Mouse (Mus musculus): ENCODE data around the gene Olfr1090. TPM values are rescaled to one million over a fixed set of nuclear protein-coding genes. Genes with fewer than 3 reads are reported as not detected.

Olfr1090 gene
- not detected for polyA plus RNA-seq (2012; fragmentation: generic; extraction: Trizol)

GRCm38 (mm10) chr2:86758893-86759292 lies at the start of gene Olfr1090:
Olfr1090 (minus strand) TSS chr2:86758993.
- Histone ChIP-seq H3K4me3 (no peak within 1 kb of the TSS), H3ac (ENCODE audit: control insufficient read depth, insufficient read length) (no peak within 1 kb of the TSS), H3K79me2 (ENCODE audit: control insufficient read depth, insufficient read depth) (no peaks in the 10 kb centered on the region), H3K27me3 (ENCODE audit: control insufficient read depth, insufficient read depth, insufficient read length) (no peaks in the 10 kb centered on the region), H3K4me2 (ENCODE audit: low read depth) (no peak within 1 kb of the TSS), H3K36me3 (ENCODE audit: control insufficient read depth, insufficient read depth) (no peaks in the 10 kb centered on the region)
- TF ChIP-seq POLR2AphosphoS2 (IDR thresholded peaks at IDR 0.05; ENCODE audit: insufficient read length, low read depth) (no peak), MYOD1 (IDR thresholded peaks at IDR 0.05; ENCODE audit: control insufficient read depth in 1 of 3, insufficient read length in 2 of 3, low read depth in 2 of 3) (no peak), MAX (IDR thresholded peaks at IDR 0.05; ENCODE audit: low read depth) (no peak), USF1 (IDR thresholded peaks at IDR 0.05; ENCODE audit: low read depth) (no peak), POLR2A (IDR thresholded peaks at IDR 0.05; ENCODE audit: insufficient read length, low read depth) (no peak), TCF3 (IDR thresholded peaks at IDR 0.05; ENCODE audit: insufficient read length, low read depth) (no peak), E2F4 (IDR thresholded peaks at IDR 0.05; ENCODE audit: insufficient read depth) (no peak), MYOG (IDR thresholded peaks at IDR 0.05; ENCODE audit: control insufficient read depth in 1 of 3, insufficient read depth in 1 of 3, insufficient read length in 2 of 3, low read depth in 2 of 3) (no peak), REST (IDR thresholded peaks at IDR 0.05; ENCODE audit: insufficient read depth, insufficient read length) (no peak), SRF (IDR thresholded peaks at IDR 0.05; ENCODE audit: control insufficient read depth, insufficient read length, low read depth) (no peak), CEBPB (IDR thresholded peaks at IDR 0.05; ENCODE audit: insufficient read depth, poor library complexity, severe bottlenecking) (no peak)

DNA sequence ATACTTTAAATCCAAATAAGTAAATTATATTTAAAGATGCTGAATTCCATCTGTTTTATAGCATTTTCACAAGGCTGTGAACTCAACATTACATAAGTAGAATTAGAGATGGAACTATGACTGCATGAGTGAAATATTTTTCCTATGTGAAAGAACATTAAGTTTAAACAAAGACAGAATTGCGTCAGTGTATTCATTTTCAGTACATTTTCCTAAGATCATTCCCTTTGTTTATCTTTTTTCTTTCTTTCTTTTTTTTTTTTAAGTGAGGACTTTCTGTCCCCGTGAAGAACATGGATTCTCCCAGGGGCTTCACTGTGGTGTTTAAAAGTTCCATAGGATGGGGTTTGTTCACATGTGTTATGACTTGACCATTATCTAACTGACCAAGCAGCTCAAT lies 23.4 kb upstream of the Olfr1090 start, which contains the start of gene Olfr1093:
Gene Olfr1093, plus strand, starts transcription at position 301 of the 400 bp plus-strand sequence.
- Histone ChIP-seq H3K4me2 (ENCODE audit: low read depth) (no peak within 1 kb of the TSS), H3K27me3 (ENCODE audit: control insufficient read depth, insufficient read depth, insufficient read length) (no peaks in the 10 kb centered on the region), H3K36me3 (ENCODE audit: control insufficient read depth, insufficient read depth) (no peaks in the 10 kb centered on the region), H3ac (ENCODE audit: control insufficient read depth, insufficient read length) (no peak within 1 kb of the TSS), H3K4me3 (no peak within 1 kb of the TSS), H3K79me2 (ENCODE audit: control insufficient read depth, insufficient read depth) (no peaks in the 10 kb centered on the region)
- TF ChIP-seq TCF12 (IDR thresholded peaks at IDR 0.05; ENCODE audit: insufficient read depth, poor library complexity, severe bottlenecking) (no peak), CEBPB (IDR thresholded peaks at IDR 0.05; ENCODE audit: insufficient read depth, poor library complexity, severe bottlenecking) (no peak), SRF (IDR thresholded peaks at IDR 0.05; ENCODE audit: control insufficient read depth, insufficient read length, low read depth) (no peak), POLR2AphosphoS2 (IDR thresholded peaks at IDR 0.05; ENCODE audit: insufficient read length, low read depth) (no peak), USF1 (IDR thresholded peaks at IDR 0.05; ENCODE audit: low read depth) (no peak), E2F4 (IDR thresholded peaks at IDR 0.05; ENCODE audit: insufficient read depth) (no peak), TCF3 (IDR thresholded peaks at IDR 0.05; ENCODE audit: insufficient read length, low read depth) (no peak), POLR2A (IDR thresholded peaks at IDR 0.05; ENCODE audit: insufficient read length, low read depth) (no peak), MYOD1 (IDR thresholded peaks at IDR 0.05; ENCODE audit: control insufficient read depth in 1 of 3, insufficient read length in 2 of 3, low read depth in 2 of 3) (no peak), MAX (IDR thresholded peaks at IDR 0.05; ENCODE audit: low read depth) (no peak)

DNA sequence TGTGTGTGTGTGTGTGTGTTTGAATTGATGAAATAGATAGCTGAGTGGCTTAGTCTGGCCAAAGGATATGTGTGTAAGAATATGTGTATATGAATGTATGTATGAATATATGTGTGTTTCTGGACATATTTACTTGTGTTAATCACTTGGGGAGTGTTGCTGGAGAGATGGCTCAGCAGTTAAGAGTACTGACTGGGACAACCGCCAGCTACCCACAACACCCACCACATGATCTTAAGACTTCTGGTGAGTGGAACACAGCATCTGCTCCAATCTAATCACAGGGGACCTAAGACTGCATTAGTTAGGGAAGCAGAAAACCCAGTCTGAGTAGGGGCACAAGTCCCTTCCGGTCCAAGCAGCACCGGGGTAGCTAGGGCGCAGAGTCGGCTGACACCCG lies 2.3 kb upstream of the Olfr1090 start:
- Histone ChIP-seq H3K27me3 (ENCODE audit: control insufficient read depth, insufficient read depth, insufficient read length) (no peaks in the 10 kb centered on the region), H3K4me3 (no peak overlapping the region)

DNA sequence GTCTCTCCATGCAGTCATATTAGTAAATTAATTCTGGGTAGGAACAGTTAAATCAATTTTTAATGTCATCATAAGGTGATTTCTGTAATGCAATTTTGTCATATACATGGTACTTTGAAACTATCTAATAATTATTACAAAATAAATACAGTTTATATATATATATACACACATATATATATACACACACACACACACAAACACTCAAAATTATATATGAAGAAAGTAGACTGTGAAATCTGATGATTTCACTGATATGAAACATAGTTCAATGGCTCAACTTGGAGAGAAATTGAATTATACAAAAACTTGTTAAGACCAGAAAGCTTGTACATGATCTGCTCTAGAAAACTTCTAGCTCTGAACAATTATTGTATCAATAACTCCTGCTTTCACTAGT lies 25.2 kb downstream of the Olfr1090 start, which contains the start of gene Olfr1089:
Gene Olfr1089, minus strand, starts transcription at position 101 of the 400 bp plus-strand sequence.
- Histone ChIP-seq H3K79me2 (ENCODE audit: control insufficient read depth, insufficient read depth) (no peaks in the 10 kb centered on the region), H3K4me2 (ENCODE audit: low read depth) (no peak within 1 kb of the TSS), H3K4me3 (no peak within 1 kb of the TSS), H3K27me3 (ENCODE audit: control insufficient read depth, insufficient read depth, insufficient read length) (no peaks in the 10 kb centered on the region), H3K36me3 (ENCODE audit: control insufficient read depth, insufficient read depth) (no peaks in the 10 kb centered on the region), H3ac (ENCODE audit: control insufficient read depth, insufficient read length) (no peak within 1 kb of the TSS)
- TF ChIP-seq TCF3 (IDR thresholded peaks at IDR 0.05; ENCODE audit: insufficient read length, low read depth) (no peak), TCF12 (IDR thresholded peaks at IDR 0.05; ENCODE audit: insufficient read depth, poor library complexity, severe bottlenecking) (no peak), REST (IDR thresholded peaks at IDR 0.05; ENCODE audit: insufficient read depth, insufficient read length) (no peak), POLR2AphosphoS2 (IDR thresholded peaks at IDR 0.05; ENCODE audit: insufficient read length, low read depth) (no peak), E2F4 (IDR thresholded peaks at IDR 0.05; ENCODE audit: insufficient read depth) (no peak), MAX (IDR thresholded peaks at IDR 0.05; ENCODE audit: low read depth) (no peak), MYOD1 (IDR thresholded peaks at IDR 0.05; ENCODE audit: control insufficient read depth in 1 of 3, insufficient read length in 2 of 3, low read depth in 2 of 3) (no peak), SRF (IDR thresholded peaks at IDR 0.05; ENCODE audit: control insufficient read depth, insufficient read length, low read depth) (no peak), POLR2A (IDR thresholded peaks at IDR 0.05; ENCODE audit: insufficient read length, low read depth) (no peak)

More for the DNA sequence above, 2.3 kb upstream of the Olfr1090 start:
- no peak for TF ChIP-seq POLR2A (IDR thresholded peaks at IDR 0.05; ENCODE audit: insufficient read length, low read depth)
- no peak for TF ChIP-seq MAX (IDR thresholded peaks at IDR 0.05; ENCODE audit: low read depth)
- no peak for TF ChIP-seq SRF (IDR thresholded peaks at IDR 0.05; ENCODE audit: control insufficient read depth, insufficient read length, low read depth)
- TF ChIP-seq E2F4 (IDR thresholded peaks at IDR 0.05; ENCODE audit: insufficient read depth): no peak
- TF ChIP-seq TCF12 (IDR thresholded peaks at IDR 0.05; ENCODE audit: insufficient read depth, poor library complexity, severe bottlenecking): no peak
- TF ChIP-seq MYOG (IDR thresholded peaks at IDR 0.05; ENCODE audit: control insufficient read depth in 1 of 3, insufficient read depth in 1 of 3, insufficient read length in 2 of 3, low read depth in 2 of 3): no peak
- TF ChIP-seq REST (IDR thresholded peaks at IDR 0.05; ENCODE audit: insufficient read depth, insufficient read length): no peak
- TF ChIP-seq USF1 (IDR thresholded peaks at IDR 0.05; ENCODE audit: low read depth): no peak
- TF ChIP-seq CEBPB (IDR thresholded peaks at IDR 0.05; ENCODE audit: insufficient read depth, poor library complexity, severe bottlenecking): no peak
- no peak for TF ChIP-seq MYOD1 (IDR thresholded peaks at IDR 0.05; ENCODE audit: control insufficient read depth in 1 of 3, insufficient read length in 2 of 3, low read depth in 2 of 3)
- no peak for TF ChIP-seq POLR2AphosphoS2 (IDR thresholded peaks at IDR 0.05; ENCODE audit: insufficient read length, low read depth)
- Histone ChIP-seq H3K36me3 (ENCODE audit: control insufficient read depth, insufficient read depth) (no peaks in the 10 kb centered on the region), H3K4me2 (ENCODE audit: low read depth) (no peak overlapping the region), H3K79me2 (ENCODE audit: control insufficient read depth, insufficient read depth) (no peaks in the 10 kb centered on the region), H3ac (ENCODE audit: control insufficient read depth, insufficient read length) (no peak overlapping the region)

Other genes with a start within 250 kb of the Olfr1090 start
- not detected for gene Olfr1079, start 216.5 kb downstream of the Olfr1090 start, polyA plus RNA-seq (2012; fragmentation: generic; extraction: Trizol)
- not detected for gene Olfr1080, start 200.8 kb downstream of the Olfr1090 start, polyA plus RNA-seq (2012; fragmentation: generic; extraction: Trizol)
- not detected for gene Olfr1082, start 160.0 kb downstream of the Olfr1090 start, polyA plus RNA-seq (2012; fragmentation: generic; extraction: Trizol)
- not detected for gene Olfr1084, start 119.3 kb downstream of the Olfr1090 start, polyA plus RNA-seq (2012; fragmentation: generic; extraction: Trizol)
- not detected for gene Olfr1085, start 97.0 kb downstream of the Olfr1090 start, polyA plus RNA-seq (2012; fragmentation: generic; extraction: Trizol)
- not detected for gene Olfr1086, start 78.9 kb downstream of the Olfr1090 start, polyA plus RNA-seq (2012; fragmentation: generic; extraction: Trizol)
- gene Olfr1087, start 60.6 kb downstream of the Olfr1090 start, polyA plus RNA-seq (2012; fragmentation: generic; extraction: Trizol): not detected
- not detected for gene Olfr1089, start 25.3 kb downstream of the Olfr1090 start, polyA plus RNA-seq (2012; fragmentation: generic; extraction: Trizol)
- not detected for gene Olfr1093, start 23.5 kb upstream of the Olfr1090 start, polyA plus RNA-seq (2012; fragmentation: generic; extraction: Trizol)
- not detected for gene Olfr141, start 51.0 kb upstream of the Olfr1090 start, polyA plus RNA-seq (2012; fragmentation: generic; extraction: Trizol)
- not detected for gene Olfr1094, start 65.7 kb upstream of the Olfr1090 start, polyA plus RNA-seq (2012; fragmentation: generic; extraction: Trizol)
- not detected for gene Olfr1095, start 92.7 kb upstream of the Olfr1090 start, polyA plus RNA-seq (2012; fragmentation: generic; extraction: Trizol)
- not detected for gene Gm13723, start 115.8 kb upstream of the Olfr1090 start, polyA plus RNA-seq (2012; fragmentation: generic; extraction: Trizol)
- gene Olfr1097, start 133.2 kb upstream of the Olfr1090 start, polyA plus RNA-seq (2012; fragmentation: generic; extraction: Trizol): not detected
- not detected for gene Olfr1098, start 165.6 kb upstream of the Olfr1090 start, polyA plus RNA-seq (2012; fragmentation: generic; extraction: Trizol)
- not detected for gene Olfr1099, start 201.7 kb upstream of the Olfr1090 start, polyA plus RNA-seq (2012; fragmentation: generic; extraction: Trizol)
- gene Olfr1100, start 221.0 kb upstream of the Olfr1090 start, polyA plus RNA-seq (2012; fragmentation: generic; extraction: Trizol): not detected
- gene Olfr1101, start 232.2 kb upstream of the Olfr1090 start, polyA plus RNA-seq (2012; fragmentation: generic; extraction: Trizol): not detected
- gene Olfr1102, start 239.4 kb upstream of the Olfr1090 start, polyA plus RNA-seq (2012; fragmentation: generic; extraction: Trizol): not detected